Mouse (Mus musculus): ENCODE data around the gene Sppl2a. TPM values are rescaled to one million over a fixed set of nuclear protein-coding genes. Genes with fewer than 3 reads are reported as not detected.
"Not testable (repeated sequence)": the region's sequence is repeated elsewhere in the genome, so short reads cannot be mapped to it uniquely, and the experiment has no call there.

Sppl2a gene
- 6.0 and 12.0 TPM in 2 replicates for polyA plus RNA-seq (2012; rRNA removed)

GRCm38 (mm10) chr2:126932897-126933641, at the start of gene Sppl2a:
TSS of gene Sppl2a (minus strand) at chr2:126933235.
- no peaks in the 10 kb centered on the region for H3K27me3 ChIP-seq (ENCODE audit: control insufficient read depth, insufficient read depth, low read length)
- WGBS: under 1% methylated on average over 34 of the region's 35 CpGs
- peak; percentile 82; the same call in 1 of the 2 replicates for TF ChIP-seq POLR2A (IDR thresholded peaks at IDR 0.05; ENCODE audit: low read depth, low read length)
- TF ChIP-seq CTCF (IDR thresholded peaks at IDR 0.05; ENCODE audit: extremely low read depth, insufficient read length, insufficient replicate concordance, low read depth, low read length): no peak

GRCm38 (mm10) chr2:126977428-126977827, 44.4 kb upstream of the Sppl2a start:
- no peak overlapping the region for H3K4me3 ChIP-seq (ENCODE audit: low read depth, low read length)
- TF ChIP-seq POLR2A (IDR thresholded peaks at IDR 0.05; ENCODE audit: low read depth, low read length) (no peak), CTCF (IDR thresholded peaks at IDR 0.05; ENCODE audit: extremely low read depth, insufficient read length, insufficient replicate concordance, low read depth, low read length) (no peak)
- H3K27me3 ChIP-seq (ENCODE audit: control insufficient read depth, insufficient read depth, low read length): no peaks in the 10 kb centered on the region
- H3K27ac ChIP-seq (ENCODE audit: insufficient read depth, low read depth, low read length): no peak overlapping the region
- no peaks in the 10 kb centered on the region for H3K4me1 ChIP-seq (ENCODE audit: control insufficient read depth, insufficient read depth, insufficient read length, low read length)
- H3K36me3 ChIP-seq (ENCODE audit: control insufficient read depth, insufficient read depth, low read length): no peaks in the 10 kb centered on the region
- 35% methylated on average over 6 of the region's 6 CpGs for WGBS

More at GRCm38 (mm10) chr2:126932897-126933641, at the start of gene Sppl2a:
- Histone ChIP-seq H3K36me3 (ENCODE audit: control insufficient read depth, insufficient read depth, low read length) (peaks cover 5% of the 10 kb centered on the region; the same call in 1 of the 2 replicates), H3K4me3 (ENCODE audit: low read depth, low read length) (peak within 1 kb of the TSS; percentile 86), H3K27ac (ENCODE audit: insufficient read depth, low read depth, low read length) (peak within 1 kb of the TSS; percentile 97), H3K4me1 (ENCODE audit: control insufficient read depth, insufficient read depth, insufficient read length, low read length) (peaks cover 7% of the 10 kb centered on the region; the same call in 1 of the 2 replicates)

GRCm38 (mm10) chr2:126961696-126962095, 28.7 kb upstream of the Sppl2a start:
- Histone ChIP-seq H3K4me1 (ENCODE audit: control insufficient read depth, insufficient read depth, insufficient read length, low read length) (peaks cover 6% of the 10 kb centered on the region; the same call in 1 of the 2 replicates), H3K4me3 (ENCODE audit: low read depth, low read length) (no peak overlapping the region), H3K36me3 (ENCODE audit: control insufficient read depth, insufficient read depth, low read length) (no peaks in the 10 kb centered on the region), H3K27me3 (ENCODE audit: control insufficient read depth, insufficient read depth, low read length) (no peaks in the 10 kb centered on the region), H3K27ac (ENCODE audit: insufficient read depth, low read depth, low read length) (no peak overlapping the region)
- 31% methylated on average over 2 of the region's 2 CpGs for WGBS
- TF ChIP-seq POLR2A (IDR thresholded peaks at IDR 0.05; ENCODE audit: low read depth, low read length) (no peak), CTCF (IDR thresholded peaks at IDR 0.05; ENCODE audit: extremely low read depth, insufficient read length, insufficient replicate concordance, low read depth, low read length) (no peak)

- H3K27ac ChIP-seq (ENCODE audit: insufficient read depth, low read depth, low read length): no peak overlapping the region
- H3K4me1 ChIP-seq (ENCODE audit: control insufficient read depth, insufficient read depth, insufficient read length, low read length): 0 out of 2 replicates have a peak, but pooled peaks cover 2% of the 10 kb centered on the region
- no peaks in the 10 kb centered on the region for H3K27me3 ChIP-seq (ENCODE audit: control insufficient read depth, insufficient read depth, low read length)
- no peaks in the 10 kb centered on the region for H3K36me3 ChIP-seq (ENCODE audit: control insufficient read depth, insufficient read depth, low read length)
- H3K4me3 ChIP-seq (ENCODE audit: low read depth, low read length): no peak overlapping the region
- TF ChIP-seq CTCF (IDR thresholded peaks at IDR 0.05; ENCODE audit: extremely low read depth, insufficient read length, insufficient replicate concordance, low read depth, low read length) (no peak), POLR2A (IDR thresholded peaks at IDR 0.05; ENCODE audit: low read depth, low read length) (no peak)
- 18% methylated on average over 7 of the region's 7 CpGs for WGBS
These were observed 22.6 kb upstream of the Sppl2a start for GRCm38 (mm10) chr2:126955671-126956070.

GRCm38 (mm10) chr2:126951085-126951484, 18.1 kb upstream of the Sppl2a start:
- Histone ChIP-seq H3K27ac (ENCODE audit: insufficient read depth, low read depth, low read length) (no peak overlapping the region), H3K36me3 (ENCODE audit: control insufficient read depth, insufficient read depth, low read length) (no peaks in the 10 kb centered on the region), H3K4me3 (ENCODE audit: low read depth, low read length) (no peak overlapping the region), H3K27me3 (ENCODE audit: control insufficient read depth, insufficient read depth, low read length) (no peaks in the 10 kb centered on the region), H3K4me1 (ENCODE audit: control insufficient read depth, insufficient read depth, insufficient read length, low read length) (peaks cover 10% of the 10 kb centered on the region; the same call in 1 of the 2 replicates)
- WGBS: 70% methylated on average over 7 of the region's 7 CpGs
- no peak for TF ChIP-seq POLR2A (IDR thresholded peaks at IDR 0.05; ENCODE audit: low read depth, low read length)
- no peak for TF ChIP-seq CTCF (IDR thresholded peaks at IDR 0.05; ENCODE audit: extremely low read depth, insufficient read length, insufficient replicate concordance, low read depth, low read length)

- Histone ChIP-seq H3K36me3 (ENCODE audit: control insufficient read depth, insufficient read depth, low read length) (no peaks in the 10 kb centered on the region), H3K4me1 (ENCODE audit: control insufficient read depth, insufficient read depth, insufficient read length, low read length) (peaks cover 8% of the 10 kb centered on the region; the same call in 1 of the 2 replicates), H3K27me3 (ENCODE audit: control insufficient read depth, insufficient read depth, low read length) (no peaks in the 10 kb centered on the region), H3K4me3 (ENCODE audit: low read depth, low read length) (no peak overlapping the region), H3K27ac (ENCODE audit: insufficient read depth, low read depth, low read length) (no peak overlapping the region)
- WGBS: 33% methylated on average over 5 of the region's 5 CpGs
- TF ChIP-seq POLR2A (IDR thresholded peaks at IDR 0.05; ENCODE audit: low read depth, low read length): no peak
- TF ChIP-seq CTCF (IDR thresholded peaks at IDR 0.05; ENCODE audit: extremely low read depth, insufficient read length, insufficient replicate concordance, low read depth, low read length): no peak
These were observed 17.4 kb upstream of the Sppl2a start for GRCm38 (mm10) chr2:126950453-126950852.

GRCm38 (mm10) chr2:126949856-126950255, 16.8 kb upstream of the Sppl2a start:
- no peak overlapping the region for H3K27ac ChIP-seq (ENCODE audit: insufficient read depth, low read depth, low read length)
- TF ChIP-seq CTCF (IDR thresholded peaks at IDR 0.05; ENCODE audit: extremely low read depth, insufficient read length, insufficient replicate concordance, low read depth, low read length) (no peak), POLR2A (IDR thresholded peaks at IDR 0.05; ENCODE audit: low read depth, low read length) (no peak)
- no peaks in the 10 kb centered on the region for H3K36me3 ChIP-seq (ENCODE audit: control insufficient read depth, insufficient read depth, low read length)
- WGBS: 32% methylated on average over 3 of the region's 3 CpGs
- H3K27me3 ChIP-seq (ENCODE audit: control insufficient read depth, insufficient read depth, low read length): no peaks in the 10 kb centered on the region
- H3K4me1 ChIP-seq (ENCODE audit: control insufficient read depth, insufficient read depth, insufficient read length, low read length): peaks cover 8% of the 10 kb centered on the region; the same call in 1 of the 2 replicates
- H3K4me3 ChIP-seq (ENCODE audit: low read depth, low read length): no peak overlapping the region

GRCm38 (mm10) chr2:126949297-126949696, 16.3 kb upstream of the Sppl2a start:
- not testable (repeated sequence) for H3K36me3 ChIP-seq (ENCODE audit: control insufficient read depth, insufficient read depth, low read length); H3K4me1 ChIP-seq (ENCODE audit: control insufficient read depth, insufficient read depth, insufficient read length, low read length)
- 69% methylated on average over 6 of the region's 6 CpGs for WGBS

More at GRCm38 (mm10) chr2:126949297-126949696, 16.3 kb upstream of the Sppl2a start:
- H3K27me3 ChIP-seq (ENCODE audit: control insufficient read depth, insufficient read depth, low read length); H3K4me3 ChIP-seq (ENCODE audit: low read depth, low read length); H3K27ac ChIP-seq (ENCODE audit: insufficient read depth, low read depth, low read length): not testable (repeated sequence)

All from small intestine, adult 2 months (tissue).